Mouse (Mus musculus) heart, adult 8-10 months (tissue): ENCODE results near the gene Tnks2. TPM values are rescaled to one million over a fixed set of nuclear protein-coding genes. Genes with fewer than 3 reads are reported as not detected.
"Not testable (repeated sequence)": the region's sequence is repeated elsewhere in the genome, so short reads cannot be mapped to it uniquely, and the experiment has no call there.

Experiments
- DNase-seq: peaks from one replicate; pipeline ENCODE4 v3.0.0; 2022; ENCODE audit warnings: low spot score
- total RNA-seq, 4 experiments: library from RNA; stranded (reverse); gene quantifications; 2 replicates each; pipeline ENCODE4 v1.2.4; 2022

Gene Tnks2
- 10 to 100 TPM; 62.7 to 82.4 (median 71.7) TPM for total RNA-seq

DNA sequence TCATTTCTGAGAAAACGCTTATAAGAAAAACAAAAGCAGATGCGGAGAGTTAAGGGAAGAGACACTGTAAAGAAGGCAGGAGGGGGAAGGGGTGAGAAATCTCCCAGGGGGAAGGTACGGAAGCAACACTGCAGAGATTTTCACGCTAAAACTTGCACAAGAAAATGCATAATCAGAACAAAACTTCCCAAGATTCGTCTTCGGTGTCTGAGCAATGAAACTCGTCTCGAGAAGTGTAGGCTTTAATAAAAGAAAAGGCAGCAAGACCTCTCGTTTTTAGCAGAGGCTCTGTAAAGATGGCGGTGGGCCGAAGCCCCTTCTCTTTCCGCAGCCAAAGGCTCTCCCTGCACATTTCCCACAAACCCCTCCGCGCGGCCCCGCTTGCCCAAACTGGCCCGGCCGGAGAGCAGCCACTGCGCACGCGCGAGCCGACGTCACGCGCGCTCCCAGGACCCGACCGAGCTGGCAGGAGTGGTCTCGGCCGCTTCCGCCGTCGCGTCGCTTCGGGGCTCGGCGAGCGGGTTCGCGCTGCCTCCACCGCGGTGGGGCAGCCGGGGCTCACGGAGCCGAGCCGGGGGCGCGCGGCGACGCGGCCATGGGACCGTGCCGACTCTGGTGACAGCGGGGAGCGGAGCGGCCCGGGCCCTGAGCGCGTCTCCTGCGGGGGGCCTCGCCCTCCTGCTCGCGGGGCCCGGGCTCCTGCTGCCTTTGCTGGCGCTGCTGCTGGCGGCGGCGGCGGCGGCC lies at the start of gene Tnks2:
TSS of gene Tnks2 (plus strand) at position 445 of the 744 bp plus-strand sequence.
- peak; percentile 94 for DNase-seq

DNA sequence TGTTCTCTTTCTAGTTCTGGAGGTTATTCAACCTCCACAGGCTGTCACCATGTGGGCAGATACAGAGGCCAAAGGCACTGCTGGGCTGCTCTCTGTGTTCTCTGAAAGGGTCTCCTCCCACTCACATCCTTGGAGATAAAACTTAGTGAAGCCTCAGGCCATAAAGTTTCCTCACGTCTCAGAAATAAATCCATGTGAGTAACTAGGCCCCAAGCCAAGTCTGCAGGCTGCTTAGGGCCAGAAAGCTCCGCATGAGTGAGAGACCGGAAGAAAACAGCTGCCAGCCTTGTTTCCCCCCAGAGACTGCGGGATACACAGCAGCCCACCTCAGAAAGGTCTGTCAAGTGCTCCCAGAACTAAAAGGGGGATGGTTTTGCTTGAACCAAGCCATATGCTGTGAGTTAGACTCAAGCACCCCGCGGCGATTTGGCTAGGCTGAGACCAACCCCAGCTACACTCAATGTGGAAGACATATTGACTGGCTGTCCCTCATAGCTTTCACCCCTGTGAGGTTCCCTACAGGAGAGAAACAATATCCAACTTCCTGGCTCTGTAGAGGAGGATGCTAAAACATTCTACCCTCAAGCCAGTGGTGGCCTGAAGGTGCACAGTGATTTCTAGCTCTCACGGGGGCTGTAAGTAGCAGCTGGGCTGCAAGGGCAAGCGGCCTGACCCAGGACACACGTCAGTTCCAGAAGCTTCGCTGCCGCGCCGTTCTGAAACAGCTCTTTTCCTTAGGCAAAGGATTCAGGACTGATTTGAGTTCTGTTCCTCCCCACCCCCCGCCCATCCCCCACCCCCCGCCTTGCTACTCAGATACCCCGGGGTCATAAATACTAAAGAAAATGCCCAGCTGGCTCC lies 43.9 kb upstream of the Tnks2 start:
- DNase-seq: peak; percentile 72

DNA sequence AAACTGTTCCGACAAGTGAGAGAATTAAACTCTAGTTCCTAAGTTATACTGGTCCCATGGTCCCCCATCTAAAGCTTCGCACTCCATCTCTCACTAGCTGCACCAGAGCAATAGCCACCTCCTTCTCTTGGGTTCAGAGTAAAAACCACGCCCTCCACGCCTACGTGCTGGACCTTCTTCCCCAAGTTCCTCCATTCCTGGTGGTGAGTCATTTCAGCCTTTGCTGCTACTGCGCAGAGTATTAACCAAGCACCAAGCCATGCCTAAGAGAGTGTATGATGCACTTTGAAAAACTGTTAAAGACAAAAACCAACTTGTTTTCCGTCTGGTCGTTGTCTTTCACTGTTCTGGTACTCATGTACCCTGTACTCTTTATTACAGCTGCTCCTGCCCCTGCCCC lies 41.4 kb upstream of the Tnks2 start:
- peak; percentile 28 for DNase-seq

DNA sequence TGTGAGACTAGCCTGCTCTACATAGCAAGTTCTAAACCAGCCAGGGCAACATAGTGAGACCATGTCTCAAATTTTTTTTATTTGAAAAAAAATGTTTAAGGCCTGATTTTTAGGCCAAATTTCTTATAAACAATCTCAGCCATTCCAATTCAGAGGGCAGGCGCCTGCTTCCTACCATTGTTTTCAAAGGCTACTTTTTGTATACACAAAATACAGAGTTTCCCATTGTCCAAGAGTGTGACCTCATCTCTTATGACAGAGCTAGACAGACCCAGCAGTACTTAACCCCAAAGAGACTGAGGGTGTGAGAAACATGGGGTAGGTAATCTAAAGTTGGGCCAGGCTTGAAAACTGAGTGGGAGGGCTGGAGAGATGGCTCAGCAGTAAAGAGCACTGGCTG lies 40.6 kb upstream of the Tnks2 start:
- DNase-seq: no peak

DNA sequence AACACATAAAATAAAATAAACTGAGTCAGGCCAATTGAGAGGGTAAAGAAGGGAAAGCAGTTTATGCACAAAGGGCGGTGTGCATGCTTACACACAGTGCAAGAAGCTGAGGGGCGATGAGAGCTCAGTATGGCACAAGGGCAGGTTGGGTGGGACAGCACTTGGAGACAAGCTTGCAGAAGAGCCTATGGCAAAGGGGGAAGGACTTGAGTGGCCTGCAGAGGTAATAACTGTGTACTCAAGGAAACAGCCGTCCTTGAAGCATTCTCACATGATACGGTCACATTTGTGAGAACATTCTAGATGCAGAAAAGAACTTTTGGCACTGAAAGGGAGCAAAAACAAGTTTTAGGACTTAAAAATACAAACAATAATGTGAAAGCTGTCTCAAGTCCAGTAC lies 40.0 kb upstream of the Tnks2 start:
- no peak for DNase-seq

DNA sequence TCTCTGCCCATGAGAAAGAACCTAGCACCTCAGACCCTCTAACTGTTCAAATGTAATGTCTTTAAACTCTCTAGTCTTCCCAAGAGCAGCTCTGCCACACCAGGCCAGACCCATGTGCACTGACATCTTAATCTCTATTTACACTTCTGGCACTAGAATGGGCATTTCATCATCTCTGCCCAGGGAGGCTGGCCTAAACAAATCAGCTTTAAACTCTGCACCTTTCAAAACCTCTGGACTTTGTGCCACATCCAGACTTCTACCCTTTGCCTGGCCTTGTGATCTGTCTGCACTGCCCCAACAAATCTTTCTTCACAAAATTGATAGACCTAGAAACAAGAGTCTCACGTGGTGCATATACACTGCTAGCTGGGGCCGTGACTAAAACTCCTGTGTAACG lies 38.8 kb upstream of the Tnks2 start:
- no peak for DNase-seq

DNA sequence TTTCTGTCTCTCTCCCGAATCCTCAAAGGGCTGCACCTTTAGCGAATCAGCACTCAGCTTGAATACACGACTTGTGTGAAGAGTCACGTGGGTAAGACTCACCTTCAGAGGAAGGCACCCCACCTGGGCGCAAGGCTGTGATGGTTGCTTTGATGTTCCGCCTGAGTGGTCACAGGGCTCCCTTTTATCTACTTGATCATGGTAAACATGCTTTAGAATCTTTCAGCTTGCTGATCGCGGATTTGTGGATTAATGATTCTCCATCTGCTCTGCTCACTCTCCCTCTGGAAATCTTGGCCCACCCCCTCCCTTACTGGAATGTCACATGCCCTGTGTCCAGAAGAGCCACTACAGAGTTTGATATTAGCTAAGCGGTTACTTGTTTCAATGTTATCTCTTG lies 37.1 kb upstream of the Tnks2 start:
- no peak for DNase-seq

DNA sequence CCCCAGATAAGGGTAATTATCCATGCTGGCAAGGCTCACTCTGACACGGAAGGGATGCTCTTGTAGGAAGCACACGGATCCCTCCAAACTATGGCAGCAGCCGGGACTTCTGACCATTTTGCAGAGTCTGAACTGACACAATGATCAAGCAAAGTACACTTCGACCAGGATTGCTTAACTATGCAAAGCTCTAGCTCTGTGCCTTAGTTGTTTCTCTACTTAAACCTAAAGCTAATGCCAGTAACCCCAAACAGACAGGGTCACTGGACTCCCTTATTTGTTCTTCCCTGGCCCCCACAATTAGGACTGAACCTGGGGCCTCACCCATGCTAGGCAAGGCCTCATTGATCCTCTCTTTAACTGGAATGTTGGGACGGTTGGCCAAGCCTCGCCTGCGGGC lies 33.7 kb upstream of the Tnks2 start:
- DNase-seq: no peak

DNA sequence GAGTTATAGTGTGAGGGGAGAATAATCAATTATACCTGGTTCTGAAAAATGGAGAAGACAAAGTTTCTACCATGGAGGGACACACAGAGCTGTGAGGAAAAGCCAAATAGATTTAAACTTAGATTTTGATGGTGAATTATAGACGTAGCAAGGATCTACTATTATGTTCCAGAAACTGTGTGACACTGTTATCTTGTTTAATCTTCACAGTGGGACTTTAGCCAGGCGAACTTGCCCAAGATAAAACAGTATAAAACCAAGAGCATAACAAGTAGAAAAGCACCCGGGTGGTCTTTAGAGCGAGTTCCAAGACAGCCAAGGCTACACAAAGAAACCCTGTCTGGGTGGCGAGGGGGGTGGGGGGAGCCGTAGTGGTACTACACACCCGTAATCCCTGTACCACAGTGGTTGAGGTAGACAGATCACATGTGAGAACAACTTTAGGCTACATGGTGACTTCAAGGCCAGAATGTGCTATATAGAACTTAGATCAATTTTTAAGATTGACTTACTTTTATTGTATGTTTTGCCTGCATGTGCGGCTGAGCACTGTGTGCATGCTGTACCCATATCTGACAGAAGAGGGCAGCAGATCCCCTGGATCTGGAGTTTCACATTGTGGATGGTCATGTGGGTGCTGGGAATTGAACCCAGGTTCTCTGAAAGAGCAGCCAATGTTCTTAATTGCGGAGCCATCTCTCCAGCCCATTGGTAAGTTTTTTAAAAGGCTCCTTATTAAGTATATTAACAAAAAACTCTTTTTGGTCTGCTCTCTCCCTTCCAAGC lies 32.0 kb upstream of the Tnks2 start:
- no peak for DNase-seq

DNA sequence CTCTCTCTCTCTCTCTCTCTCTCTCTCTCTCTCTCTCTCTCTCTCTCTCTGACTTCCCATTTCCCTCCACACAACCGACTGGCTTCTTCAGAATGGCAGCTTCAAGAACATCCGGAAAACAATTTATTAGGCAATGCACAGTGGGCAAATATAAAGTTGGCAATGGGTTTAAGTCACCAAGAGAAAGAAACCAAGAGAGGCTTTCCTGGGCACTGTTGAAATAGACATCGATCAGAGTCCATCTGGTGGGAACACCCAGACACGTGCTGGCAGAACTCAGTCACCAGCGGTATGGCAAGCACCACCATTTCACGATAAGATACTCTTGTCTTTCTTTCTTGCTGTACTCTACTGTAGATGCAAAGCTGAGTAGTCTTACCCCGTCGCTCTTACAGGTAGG lies 30.6 kb upstream of the Tnks2 start:
- DNase-seq: no peak

DNA sequence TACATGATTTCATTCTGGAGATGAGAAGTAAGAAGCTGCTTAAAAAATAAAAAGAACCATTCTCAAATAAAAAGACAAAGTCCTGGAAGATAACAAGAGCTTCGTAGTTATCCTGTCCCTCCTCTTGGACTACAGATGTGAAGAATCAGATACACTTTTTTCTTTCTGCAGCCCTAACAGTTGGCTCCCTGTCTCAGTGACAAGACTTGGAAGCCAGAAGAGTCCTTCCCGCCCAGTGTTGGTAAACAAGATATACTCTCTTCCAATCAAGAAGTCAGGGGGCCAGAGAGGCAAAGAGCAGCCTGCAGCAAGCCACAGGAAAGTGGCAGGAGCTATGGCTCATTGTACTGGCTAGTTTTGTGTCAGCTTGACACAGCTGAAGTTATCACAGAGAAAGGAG lies 27.2 kb upstream of the Tnks2 start:
- no peak for DNase-seq

DNA sequence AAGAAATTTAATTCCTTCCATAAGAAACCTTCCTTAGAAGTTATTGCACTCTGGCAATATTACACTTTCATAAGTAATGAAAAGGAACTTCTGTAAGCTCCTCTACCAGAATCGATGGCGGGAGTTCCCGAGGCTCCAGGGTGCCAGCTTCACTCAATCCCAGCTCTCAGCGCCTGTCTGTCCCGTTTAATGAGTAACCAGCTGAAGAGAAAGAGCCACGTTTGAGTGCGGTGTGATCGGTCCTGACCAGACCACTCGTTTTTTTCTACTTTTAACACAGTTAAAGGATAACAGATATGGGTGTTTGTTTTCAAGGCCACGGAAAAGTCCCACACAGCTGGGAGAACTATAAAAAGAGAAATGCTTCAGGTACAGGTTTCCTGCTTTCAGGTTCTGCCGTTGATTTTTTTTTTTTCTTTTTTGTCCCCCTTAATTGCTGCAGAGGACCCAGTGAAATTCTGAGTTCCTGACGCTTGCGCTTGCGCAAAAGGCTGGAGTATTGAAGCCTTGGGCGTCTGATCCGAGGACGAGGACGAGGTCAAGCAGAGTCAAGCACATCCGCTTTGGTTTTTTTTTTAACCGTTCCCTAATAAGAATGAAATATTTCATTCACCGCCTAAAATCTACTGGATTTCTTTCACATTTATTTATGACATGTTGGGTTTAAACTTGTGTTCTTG lies 25.5 kb upstream of the Tnks2 start:
- DNase-seq: no peak

DNA sequence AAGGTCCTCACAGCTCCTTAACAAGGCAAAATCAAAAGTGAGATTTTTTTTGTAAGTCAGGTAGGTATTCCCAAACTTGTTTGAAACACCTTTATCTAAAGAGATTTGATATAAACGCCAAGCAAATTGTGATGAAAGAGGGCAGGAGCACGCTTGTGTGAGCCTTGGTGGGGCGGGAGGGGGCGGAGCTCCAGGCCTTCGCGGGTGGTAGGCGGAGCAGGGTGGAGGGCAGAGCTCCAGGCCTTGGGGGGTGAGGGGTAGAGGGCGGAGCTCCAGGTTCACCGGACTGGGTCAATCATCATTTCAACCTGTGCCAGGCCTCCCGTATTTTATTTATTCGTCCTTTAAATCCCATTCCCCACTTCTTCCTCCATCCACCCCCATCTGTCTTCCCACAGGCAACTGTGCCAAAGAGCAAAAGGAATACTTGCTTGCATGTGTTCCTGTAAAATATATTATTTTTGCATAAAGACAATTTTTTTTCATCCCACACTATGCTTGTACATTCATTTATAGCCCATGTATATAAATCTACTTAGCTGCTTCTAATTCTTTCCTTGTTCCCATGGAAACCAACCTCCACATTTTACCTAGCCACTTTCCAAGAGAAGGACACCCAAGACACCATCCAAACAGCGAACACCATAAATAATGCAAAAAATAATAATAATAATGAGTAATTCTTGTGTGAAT lies 24.4 kb upstream of the Tnks2 start:
- no peak for DNase-seq

DNA sequence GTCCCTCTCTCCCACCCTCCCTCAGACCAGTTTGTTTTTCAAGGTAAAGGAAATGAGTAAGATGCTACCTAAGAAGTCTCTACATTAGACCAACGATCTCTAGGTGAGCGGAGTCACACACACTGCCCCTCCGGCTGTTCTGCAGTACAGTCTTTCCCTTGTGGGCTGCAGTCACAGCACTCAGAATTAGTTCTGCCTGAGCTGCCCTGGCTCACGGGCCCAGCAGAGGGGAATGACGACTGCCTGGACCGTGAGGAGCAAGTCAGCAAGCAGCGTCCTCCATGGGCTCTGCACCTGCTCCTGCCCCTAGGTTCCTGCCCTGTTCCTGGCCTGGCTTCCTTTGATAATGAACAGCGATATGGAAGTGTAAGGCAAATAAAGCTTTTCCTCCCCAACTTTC lies 22.0 kb upstream of the Tnks2 start:
- no peak for DNase-seq

DNA sequence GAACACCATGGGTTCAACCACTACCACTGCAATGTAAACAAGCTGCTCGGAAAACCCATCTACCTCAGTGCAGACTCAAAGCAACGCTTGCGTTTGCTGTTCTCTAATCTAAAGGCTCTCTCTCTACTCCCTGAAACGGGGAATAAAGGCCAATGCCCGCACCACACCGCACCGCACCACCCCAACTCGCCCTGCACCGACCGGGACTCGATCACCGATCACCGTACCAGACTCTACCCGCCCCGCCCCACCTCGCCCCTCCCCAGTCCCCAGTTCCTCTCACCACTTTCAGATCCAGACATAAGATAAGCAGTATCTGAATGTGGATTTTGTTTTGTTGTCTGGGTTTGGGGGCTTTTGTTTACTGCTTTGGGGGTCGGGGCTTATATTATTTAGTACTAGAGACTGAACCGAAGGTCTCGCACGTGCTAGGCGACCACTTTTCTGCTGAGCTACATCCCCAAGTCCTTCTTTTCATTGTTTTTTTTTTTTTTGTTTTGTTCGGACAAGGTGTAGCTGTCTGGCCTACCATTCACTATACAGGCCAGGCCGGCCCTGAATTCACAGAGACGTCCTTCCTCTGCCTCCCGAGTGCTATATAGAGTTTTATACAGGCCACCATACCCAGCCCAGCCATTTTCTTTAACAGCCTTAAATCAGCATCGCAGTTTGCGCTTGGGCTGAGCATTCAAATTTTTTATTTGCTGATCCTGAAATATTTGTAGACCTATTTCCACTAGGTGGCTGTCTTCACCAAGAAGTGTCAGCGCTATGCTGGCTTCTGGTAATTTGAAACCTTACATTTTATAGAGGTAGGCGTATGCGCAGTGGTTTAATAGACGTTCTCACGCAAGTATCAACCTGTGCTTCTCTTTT lies 18.4 kb upstream of the Tnks2 start:
- peak; percentile 66 for DNase-seq

DNA sequence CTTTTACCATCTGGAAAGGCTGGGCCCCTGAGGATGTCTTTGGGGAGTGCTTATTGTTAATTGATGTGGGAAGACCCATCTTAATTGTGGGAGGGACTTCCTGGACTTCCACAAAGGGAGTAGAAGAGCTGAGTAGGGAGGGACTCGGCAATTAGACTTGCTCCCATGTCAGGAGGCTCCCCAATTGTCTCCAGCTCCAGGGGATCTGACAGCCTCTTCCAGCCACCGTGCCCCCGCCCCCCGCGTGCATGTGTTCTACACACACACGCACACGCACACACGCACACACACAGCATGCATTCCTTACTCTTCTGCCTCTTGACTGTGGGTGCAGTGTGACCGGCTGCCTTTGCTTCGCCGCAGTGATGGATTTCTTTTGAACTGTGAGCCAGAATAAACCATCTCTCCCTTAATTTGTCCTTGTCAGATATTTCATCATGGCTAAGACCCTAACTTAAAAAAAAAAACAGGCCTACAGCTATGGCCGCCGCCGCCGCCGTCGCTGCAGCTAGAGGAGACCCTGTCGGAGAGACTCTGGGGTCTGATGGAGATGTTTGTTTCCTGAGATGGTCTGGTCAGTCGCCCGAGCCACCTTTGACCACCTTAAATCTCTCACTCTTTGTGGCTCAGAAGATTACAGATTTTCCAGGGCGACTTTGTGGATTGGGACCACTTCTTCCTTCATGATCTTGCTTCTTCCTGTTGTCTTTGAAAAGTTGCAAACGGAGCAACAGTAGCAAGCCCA lies 15.7 kb upstream of the Tnks2 start:
- DNase-seq: peak; percentile 68

DNA sequence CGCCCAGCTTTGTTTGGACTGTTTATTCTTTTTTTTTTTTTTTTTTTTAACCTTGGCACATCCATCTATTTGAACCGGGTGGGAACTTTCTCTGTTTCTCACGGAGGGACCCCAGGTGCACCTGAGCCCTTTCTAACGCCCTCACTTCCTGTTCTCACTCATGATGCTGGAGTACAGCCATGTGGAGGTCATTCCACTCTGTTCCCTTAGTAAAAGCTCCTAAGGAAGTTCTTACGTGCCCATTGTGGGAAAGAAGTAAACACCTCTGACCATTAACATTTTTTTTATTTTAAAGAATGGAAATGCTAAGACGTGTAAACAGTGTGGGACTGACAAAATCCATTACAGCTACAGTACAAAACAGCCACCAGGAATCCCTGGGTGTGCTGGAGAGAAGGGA lies 14.8 kb upstream of the Tnks2 start:
- peak; percentile 17 for DNase-seq

DNA sequence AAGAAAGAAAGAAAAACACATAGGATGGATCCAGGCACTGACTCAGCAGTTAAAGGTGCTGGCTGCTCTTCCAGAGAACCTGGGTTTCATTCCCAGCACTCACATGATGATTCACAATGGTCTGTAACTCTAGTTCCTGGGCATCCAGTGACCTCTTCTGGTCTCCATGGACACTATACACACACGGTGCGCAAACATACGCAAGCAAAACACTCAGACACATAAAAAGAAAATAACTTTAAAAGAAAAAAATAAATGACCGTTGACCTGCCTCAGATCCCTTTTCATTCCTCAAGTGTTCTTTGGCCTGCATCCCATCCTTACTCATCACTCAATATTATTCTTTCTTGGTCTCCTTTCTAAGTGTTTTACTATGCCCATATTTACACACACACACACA lies 13.6 kb upstream of the Tnks2 start:
- DNase-seq: no peak

DNA sequence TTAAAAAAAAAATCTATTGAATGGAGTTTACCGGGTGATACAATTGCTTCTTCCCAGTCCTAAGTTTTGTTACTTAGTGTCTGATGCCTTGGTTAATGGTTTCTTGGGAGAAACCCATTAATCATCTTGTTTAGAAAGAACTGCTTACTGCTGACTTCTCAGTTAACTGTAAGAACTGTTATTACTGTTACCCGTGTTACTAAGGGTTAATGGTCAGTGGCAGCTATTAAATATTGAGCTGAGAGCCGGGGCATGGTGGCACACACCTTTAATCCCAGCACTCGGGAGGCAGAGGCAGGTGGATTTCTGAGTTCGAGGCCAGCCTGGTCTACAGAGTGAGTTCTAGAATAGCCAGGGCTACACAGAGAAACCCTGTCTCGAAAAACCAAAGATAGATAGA lies 12.7 kb upstream of the Tnks2 start:
- not testable (repeated sequence) for DNase-seq
